Mouse (Mus musculus) forebrain, postnatal 0 days (tissue): ENCODE measurements around the gene Akap13. TPM values are rescaled to one million over a fixed set of nuclear protein-coding genes. Genes with fewer than 3 reads are reported as not detected.
A peak's percentile ranks its signal among the peaks of the same experiment; 100 is the strongest.
"Not testable (repeated sequence)": the region's sequence is repeated elsewhere in the genome, so short reads cannot be mapped to it uniquely, and the experiment has no call there.

Source experiments
- ATAC-seq: fragments of 200-750 bp; cut with Nextera tagmentation; 2 replicates; pipeline ENCODE4 v1.8.0; 2017; ENCODE audit warnings: mild to moderate bottlenecking, moderate library complexity
- DNase-seq: peaks from one replicate; pipeline ENCODE4 v3.0.0-alpha.2; 2015
- H3K27ac ChIP-seq: fragments of 300-500 bp; sonication (generic); 2 replicates; pipeline ENCODE4 v1.5.1; 2014; ENCODE audit warnings: low read depth, mild to moderate bottlenecking, antibody characterized with exemption, low read length, moderate library complexity, mixed read lengths
- H3K27me3 ChIP-seq: fragments of 300-500 bp; sonication (generic); 2 replicates; pipeline ENCODE4 v1.6.1; 2014; ENCODE audit warnings: mild to moderate bottlenecking, low read length, mixed read lengths; ENCODE audit not compliant: insufficient read depth
- H3K36me3 ChIP-seq: fragments of 300-500 bp; sonication (generic); 2 replicates; pipeline ENCODE4 v1.6.1; 2014; ENCODE audit warnings: mild to moderate bottlenecking, moderate library complexity; ENCODE audit not compliant: insufficient read depth
- H3K4me1 ChIP-seq: fragments of 300-500 bp; sonication (generic); 2 replicates; pipeline ENCODE4 v1.6.1; 2014; ENCODE audit warnings: antibody characterized with exemption; ENCODE audit not compliant: insufficient read depth
- H3K4me2 ChIP-seq: fragments of 300-500 bp; sonication (generic); 2 replicates; pipeline ENCODE4 v1.6.1; 2014; ENCODE audit warnings: low read depth, mild to moderate bottlenecking, moderate library complexity
- H3K4me3 ChIP-seq: fragments of 300-500 bp; sonication (generic); 2 replicates; pipeline ENCODE4 v1.5.1; 2014; ENCODE audit warnings: low read depth, low read length, mixed read lengths
- H3K9ac ChIP-seq: fragments of 300-500 bp; sonication (generic); 2 replicates; pipeline ENCODE4 v1.6.1; 2014; ENCODE audit warnings: mild to moderate bottlenecking
- H3K9me3 ChIP-seq: fragments of 300-500 bp; sonication (generic); 2 replicates; pipeline ENCODE4 v1.6.1; 2016; ENCODE audit warnings: low read length
- CTCF ChIP-seq: sonication (generic); IDR thresholded peaks from 2 replicates; pipeline ENCODE4 v1.5.1; 2016; ENCODE audit warnings: antibody characterized with exemption, control low read depth, low read depth
- WGBS: fragments of 180-500 bp; shearing (Covaris S2); extraction: QIAGEN DNeasy Blood & Tissue Kit; methylation state at CpG from one replicate; pipeline ENCODE4 v1.1.7; 2014; 5-methylcytosine and 5-hydroxymethylcytosine counted together
- polyA plus RNA-seq: library from polyadenylated mRNA; unstranded; fragments of >200 nt; fragmentation: Nextera tagmentation; extraction: Ambion mirVana; gene quantifications from 2 replicates; pipeline ENCODE4 v1.2.1, GENCODE M21; 2015
- total RNA-seq: library from RNA; depleted of rRNA; stranded (reverse); fragments of >200 nt; gene quantifications from 2 replicates; pipeline ENCODE4 v1.2.3, GENCODE M21; 2014

Gene Akap13
- total and polyA plus RNA-seq, 2 experiments from 2014 or later = 9.1 to 16.2 TPM

DNA sequence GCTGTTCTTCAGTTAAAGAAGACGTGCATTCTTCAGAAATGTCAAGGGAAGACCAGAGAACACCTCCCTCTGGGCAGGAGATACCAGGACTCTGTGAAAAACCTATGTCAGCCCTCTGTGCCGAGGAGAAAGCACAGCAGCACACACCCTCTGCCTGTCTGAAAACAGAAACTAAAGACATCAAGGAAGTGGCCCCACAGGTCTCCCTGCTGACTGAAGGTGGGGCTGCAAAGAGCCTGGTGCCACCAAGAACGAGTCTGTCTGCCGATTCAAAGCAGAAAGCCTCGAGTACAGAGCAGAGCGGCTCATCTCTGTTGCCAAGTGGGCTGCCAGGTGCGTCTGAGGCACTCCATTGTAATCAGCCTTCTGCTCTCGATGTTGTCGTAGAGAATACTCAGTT lies 155.1 kb downstream of the Akap13 start:
- no peak for TF ChIP-seq CTCF
- Histone ChIP-seq H3K4me1 (no peaks in the 10 kb centered on the region), H3K4me3 (no peak overlapping the region), H3K27me3 (no peaks in the 10 kb centered on the region), H3K9me3 (no peaks in the 10 kb centered on the region), H3K4me2 (no peak overlapping the region), H3K27ac (no peak overlapping the region), H3K36me3 (no peaks in the 10 kb centered on the region), H3K9ac (no peak overlapping the region)
- DNase-seq (no peak), ATAC-seq (0 out of 2 replicates have a peak, but pooled peaks have one; percentile 14)
- 84% methylated on average over 9 of the region's 9 CpGs for WGBS

DNA sequence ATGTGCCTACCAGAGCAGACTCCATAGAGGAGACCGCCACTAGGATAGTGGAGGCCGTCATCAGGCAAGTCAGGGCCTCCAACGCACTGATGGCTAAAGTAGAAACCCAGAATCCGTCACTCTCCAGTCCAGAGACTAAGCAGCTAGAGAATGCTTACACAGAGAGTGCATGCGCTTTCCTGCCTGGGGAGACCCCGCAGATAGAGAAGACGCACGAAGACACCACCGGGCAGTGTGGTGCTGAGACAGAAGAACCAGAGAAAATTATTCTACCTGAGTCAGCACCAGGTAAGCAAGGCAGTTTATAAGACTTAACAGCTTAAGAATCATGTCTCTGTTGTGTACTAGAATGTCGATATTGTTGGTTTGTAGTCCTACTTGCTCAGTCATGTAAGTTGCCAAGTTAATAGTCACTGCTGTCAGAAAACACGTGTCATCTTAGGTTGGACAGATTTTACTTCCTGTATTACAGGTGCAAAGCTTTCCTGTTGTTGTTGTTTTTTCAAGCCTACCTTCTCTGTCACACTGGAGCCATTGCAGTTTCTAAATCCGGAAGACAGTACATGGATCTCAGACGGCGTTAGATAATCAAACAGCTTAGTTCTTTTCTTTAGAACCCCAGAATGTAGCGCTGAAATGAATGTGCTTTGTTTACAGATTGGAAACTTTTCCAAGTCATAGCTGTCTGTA lies 156.1 kb downstream of the Akap13 start:
- H3K27ac ChIP-seq = no peak overlapping the region
- WGBS = 80% methylated on average over 15 of the region's 15 CpGs

DNA sequence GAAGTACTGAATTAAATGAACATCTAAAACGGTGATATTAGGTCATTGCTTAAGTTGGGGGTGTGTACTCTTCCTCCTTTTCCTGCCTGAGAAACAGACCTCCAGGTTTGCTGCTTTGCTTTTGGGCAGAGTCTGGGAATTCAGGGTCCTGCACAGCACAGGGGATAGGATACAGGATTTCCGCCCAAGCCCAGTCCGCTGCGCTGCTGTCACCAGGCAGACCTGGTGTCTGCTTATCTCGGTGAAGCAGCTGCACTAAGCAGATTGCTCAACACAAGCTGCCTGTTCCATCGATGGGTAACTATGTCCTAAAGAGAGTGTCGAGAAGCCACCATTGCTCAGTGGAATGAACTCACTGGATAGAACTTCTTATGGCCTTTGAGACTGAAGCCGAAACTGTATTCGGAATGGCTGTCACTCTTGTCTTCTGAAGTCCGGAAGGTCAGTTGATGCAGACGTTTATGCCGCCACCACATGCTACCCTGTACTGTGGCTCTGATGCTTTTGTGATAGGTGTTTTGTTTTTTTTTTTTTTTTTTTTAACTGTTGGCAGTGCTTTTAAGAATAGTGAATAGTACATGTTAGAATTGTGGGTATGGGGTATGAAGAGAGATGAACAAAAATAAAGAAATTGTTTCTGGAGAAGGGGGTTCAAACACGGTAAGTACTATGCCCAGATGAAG lies 156.8 kb downstream of the Akap13 start:
- DNase-seq (no peak), ATAC-seq (peak; percentile 64; the same call in 1 of the 2 replicates)
- H3K9ac ChIP-seq = no peak overlapping the region
- no peaks in the 10 kb centered on the region for H3K27me3 ChIP-seq
- H3K36me3 ChIP-seq = no peaks in the 10 kb centered on the region
- no peak overlapping the region for H3K4me2 ChIP-seq
- no peak overlapping the region for H3K27ac ChIP-seq
- H3K4me1 ChIP-seq = no peaks in the 10 kb centered on the region
- H3K9me3 ChIP-seq = no peaks in the 10 kb centered on the region
- WGBS = 69% methylated on average over 13 of the region's 13 CpGs
- H3K4me3 ChIP-seq = no peak overlapping the region
- TF ChIP-seq CTCF = no peak

More for the DNA sequence above, 156.1 kb downstream of the Akap13 start:
- no peak overlapping the region for H3K4me2 ChIP-seq
- no peaks in the 10 kb centered on the region for H3K27me3 ChIP-seq
- TF ChIP-seq CTCF = no peak
- no peaks in the 10 kb centered on the region for H3K36me3 ChIP-seq
- H3K4me1 ChIP-seq = no peaks in the 10 kb centered on the region
- no peak overlapping the region for H3K9ac ChIP-seq
- DNase-seq (no peak), ATAC-seq (no peak)
- H3K4me3 ChIP-seq = no peak overlapping the region
- no peaks in the 10 kb centered on the region for H3K9me3 ChIP-seq

DNA sequence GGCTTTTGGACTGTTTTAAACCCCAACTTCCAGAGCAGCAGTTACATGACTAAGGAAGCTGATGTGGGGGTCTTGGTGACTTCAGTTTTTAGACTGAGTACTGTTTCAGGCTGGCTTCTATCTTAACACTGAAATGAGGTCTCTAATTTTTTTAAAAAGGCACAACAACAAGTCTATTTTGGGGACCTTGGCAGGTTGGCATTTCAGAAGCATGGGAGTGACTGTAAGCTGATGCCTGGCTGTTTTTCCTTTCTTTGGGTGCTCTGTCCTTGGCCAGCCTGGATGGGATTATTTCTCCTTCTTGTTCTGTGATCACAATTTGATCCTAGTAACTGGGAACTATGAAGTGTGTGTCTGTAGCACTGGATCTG lies 157.3 kb downstream of the Akap13 start:
- no peak overlapping the region for H3K4me2 ChIP-seq
- H3K27ac ChIP-seq = no peak overlapping the region
- H3K4me3 ChIP-seq = no peak overlapping the region
- H3K9me3 ChIP-seq = no peaks in the 10 kb centered on the region
- no peaks in the 10 kb centered on the region for H3K27me3 ChIP-seq
- ATAC-seq (no peak), DNase-seq (no peak)
- TF ChIP-seq CTCF = no peak
- H3K9ac ChIP-seq = no peak overlapping the region
- H3K36me3 ChIP-seq = no peaks in the 10 kb centered on the region
- H3K4me1 ChIP-seq = no peaks in the 10 kb centered on the region

DNA sequence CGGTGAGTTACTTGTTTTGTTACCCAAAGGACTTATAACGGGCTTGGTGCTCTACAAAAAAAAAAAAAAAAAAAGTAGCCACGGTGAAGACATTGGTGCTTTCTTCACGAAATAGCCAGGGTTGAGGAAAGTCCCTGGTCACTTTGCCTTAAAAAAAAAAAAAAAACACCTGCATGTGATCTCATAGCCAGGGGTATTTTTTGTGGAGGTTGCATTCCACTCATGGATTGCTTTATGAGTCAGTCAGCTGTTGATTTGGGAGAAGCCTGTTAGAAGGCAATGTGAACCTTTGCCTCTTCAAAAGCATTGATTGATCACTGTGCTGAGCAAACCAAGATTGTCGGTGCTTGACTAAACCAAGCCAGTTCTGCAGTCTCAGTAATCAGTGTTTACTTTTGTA lies 157.9 kb downstream of the Akap13 start:
- Histone ChIP-seq H3K4me2 (no peak overlapping the region), H3K36me3 (no peaks in the 10 kb centered on the region), H3K27me3 (no peaks in the 10 kb centered on the region), H3K4me1 (no peaks in the 10 kb centered on the region), H3K27ac (no peak overlapping the region), H3K4me3 (no peak overlapping the region), H3K9ac (no peak overlapping the region), H3K9me3 (no peaks in the 10 kb centered on the region)
- no peak for DNase-seq
- TF ChIP-seq CTCF = no peak
- no peak for ATAC-seq
- WGBS = 81% methylated on average over 5 of the region's 5 CpGs

DNA sequence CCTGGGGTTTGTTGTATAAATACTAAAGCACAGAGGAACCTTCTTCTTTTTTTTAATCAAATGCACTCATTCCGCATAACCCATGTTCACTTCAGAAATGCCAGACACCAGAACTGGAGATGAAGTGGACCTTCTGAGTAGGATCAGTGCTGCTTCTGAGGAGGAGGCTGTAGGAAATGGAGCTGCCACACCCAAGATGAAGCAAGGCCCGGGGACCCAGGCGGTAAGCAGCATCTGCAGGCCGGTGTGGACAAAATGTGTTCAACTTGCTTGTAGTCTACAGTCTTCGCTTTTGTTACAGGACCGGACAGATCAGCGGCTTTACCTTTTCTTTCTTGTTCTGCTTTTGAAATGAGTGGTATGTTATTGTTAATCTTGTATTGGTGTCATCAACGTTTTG lies 159.5 kb downstream of the Akap13 start:
- TF ChIP-seq CTCF = no peak
- Histone ChIP-seq H3K27ac (no peak overlapping the region), H3K4me1 (no peaks in the 10 kb centered on the region), H3K27me3 (no peaks in the 10 kb centered on the region), H3K36me3 (no peaks in the 10 kb centered on the region), H3K9me3 (no peaks in the 10 kb centered on the region), H3K4me3 (no peak overlapping the region), H3K4me2 (no peak overlapping the region), H3K9ac (no peak overlapping the region)
- ATAC-seq = no peak
- DNase-seq = no peak
- 90% methylated on average over 8 of the region's 8 CpGs for WGBS

DNA sequence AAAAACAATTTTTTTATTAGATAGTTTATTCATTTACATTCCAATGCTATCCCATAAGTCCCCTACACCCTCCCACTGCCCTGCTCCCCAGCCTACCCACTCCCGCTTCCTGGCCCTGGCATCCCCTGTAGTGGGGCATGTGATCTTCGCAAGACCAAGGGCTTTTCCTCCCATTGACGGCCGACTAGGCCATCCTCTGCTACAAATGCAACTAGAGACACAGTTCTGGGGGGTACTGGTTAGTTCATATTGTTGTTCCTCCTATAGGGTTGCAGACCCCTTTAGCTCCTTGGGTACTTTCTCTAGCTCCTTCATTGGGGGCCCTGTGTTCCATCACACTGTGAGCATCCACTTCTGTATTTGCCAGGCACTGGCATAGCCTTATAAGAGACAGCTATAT lies 161.9 kb downstream of the Akap13 start:
- not testable (repeated sequence) for H3K9me3 ChIP-seq, H3K4me3 ChIP-seq, DNase-seq, H3K4me1 ChIP-seq, H3K36me3 ChIP-seq, ATAC-seq, H3K9ac ChIP-seq, H3K27ac ChIP-seq, H3K4me2 ChIP-seq, H3K27me3 ChIP-seq
- WGBS = 95% methylated on average over 4 of the region's 4 CpGs
